Mouse (Mus musculus) hindbrain, embryonic 16.5 days (tissue): ENCODE measurements around the gene Rasd1. TPM values are rescaled to one million over a fixed set of nuclear protein-coding genes. Genes with fewer than 3 reads are reported as not detected.

Experiments used
- ATAC-seq: fragments of 200-750 bp; cut with Nextera tagmentation; 2 replicates; pipeline ENCODE4 v1.8.0; 2017; ENCODE audit warnings: moderate TSS enrichment, moderate library complexity
- H3K27ac ChIP-seq: fragments of 300-500 bp; sonication (generic); 2 replicates; pipeline ENCODE4 v1.5.1; 2014; ENCODE audit warnings: low read depth, mild to moderate bottlenecking, control low read depth, low read length, moderate library complexity
- H3K27me3 ChIP-seq: fragments of 300-500 bp; sonication (generic); replicated peaks from 2 replicates; pipeline ENCODE4 v1.6.1; 2014; ENCODE audit warnings: low read length; ENCODE audit not compliant: control insufficient read depth, insufficient read depth
- H3K36me3 ChIP-seq: fragments of 300-500 bp; sonication (generic); 2 replicates; pipeline ENCODE4 v1.6.1; 2014; ENCODE audit warnings: mild to moderate bottlenecking, low read length, moderate library complexity, mixed read lengths; ENCODE audit not compliant: control insufficient read depth, insufficient read depth
- H3K4me1 ChIP-seq: fragments of 300-500 bp; sonication (generic); 2 replicates; pipeline ENCODE4 v1.6.1; 2014; ENCODE audit warnings: low read depth, low read length; ENCODE audit not compliant: control insufficient read depth, insufficient read depth
- H3K4me2 ChIP-seq: fragments of 300-500 bp; sonication (generic); 2 replicates; pipeline ENCODE4 v1.6.1; 2014; ENCODE audit warnings: mild to moderate bottlenecking, low read length, control low read depth, moderate library complexity
- H3K4me3 ChIP-seq: fragments of 300-500 bp; sonication (generic); 2 replicates; pipeline ENCODE4 v1.5.1; 2014; ENCODE audit warnings: mild to moderate bottlenecking, low read length, control low read depth, moderate library complexity
- H3K9ac ChIP-seq: fragments of 300-500 bp; sonication (generic); 2 replicates; pipeline ENCODE4 v1.6.1; 2014; ENCODE audit warnings: low read depth, mild to moderate bottlenecking, control low read depth, low read length, moderate library complexity
- H3K9me3 ChIP-seq: fragments of 300-500 bp; sonication (generic); 2 replicates; pipeline ENCODE4 v1.6.1; 2014; ENCODE audit warnings: mild to moderate bottlenecking, low read length, moderate library complexity; ENCODE audit not compliant: control insufficient read depth
- WGBS: fragments of 180-500 bp; shearing (Covaris S2); extraction: QIAGEN DNeasy Blood & Tissue Kit; methylation state at CpG from one replicate; pipeline ENCODE4 v1.1.7; 2014; 5-methylcytosine and 5-hydroxymethylcytosine counted together
- polyA plus RNA-seq: library from polyadenylated mRNA; unstranded; fragments of >200 nt; fragmentation: Nextera tagmentation; extraction: Ambion mirVana; gene quantifications from 2 replicates; pipeline ENCODE4 v1.2.1, GENCODE M21; 2015

Rasd1 gene
- 1.4 TPM in 2 replicates for polyA plus RNA-seq

DNA sequence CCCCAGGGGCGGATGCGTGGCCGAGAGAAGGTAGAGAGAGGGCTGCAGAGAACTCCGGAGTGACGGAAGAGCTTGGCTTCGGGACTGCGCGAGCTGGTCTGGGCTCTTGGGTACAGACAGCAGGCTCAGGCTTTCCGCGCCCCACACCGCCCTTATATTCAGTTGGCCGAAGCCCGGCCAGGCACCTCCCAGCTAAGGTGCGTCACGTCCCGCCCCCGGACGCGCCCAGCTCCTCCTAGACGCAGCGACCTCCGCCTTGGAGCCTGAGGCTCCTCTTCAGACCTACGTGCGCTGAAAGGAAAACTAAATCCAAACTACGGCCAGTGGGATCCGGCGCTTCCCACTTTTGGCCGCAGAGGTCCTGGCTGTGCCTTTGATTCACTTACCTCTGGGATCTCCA lies at the start of gene Rasd1:
TSS of gene Rasd1 (minus strand) at position 127 of the 400 bp plus-strand sequence.
- WGBS: under 1% methylated on average over 26 of the region's 28 CpGs
- Histone ChIP-seq H3K27ac (0 out of 2 replicates have a peak within 1 kb of the TSS, but pooled peaks have one; percentile 34), H3K36me3 (peaks cover 7% of the 10 kb centered on the region; the same call in 1 of the 2 replicates), H3K9ac (peak within 1 kb of the TSS; percentile 55), H3K4me1 (peaks cover 22% of the 10 kb centered on the region), H3K4me3 (peak within 1 kb of the TSS; percentile 41), H3K4me2 (peak within 1 kb of the TSS; percentile 83), H3K9me3 (no peaks in the 10 kb centered on the region), H3K27me3 (peaks cover 7% of the 10 kb centered on the region)
- ATAC-seq: peak; percentile 51

DNA sequence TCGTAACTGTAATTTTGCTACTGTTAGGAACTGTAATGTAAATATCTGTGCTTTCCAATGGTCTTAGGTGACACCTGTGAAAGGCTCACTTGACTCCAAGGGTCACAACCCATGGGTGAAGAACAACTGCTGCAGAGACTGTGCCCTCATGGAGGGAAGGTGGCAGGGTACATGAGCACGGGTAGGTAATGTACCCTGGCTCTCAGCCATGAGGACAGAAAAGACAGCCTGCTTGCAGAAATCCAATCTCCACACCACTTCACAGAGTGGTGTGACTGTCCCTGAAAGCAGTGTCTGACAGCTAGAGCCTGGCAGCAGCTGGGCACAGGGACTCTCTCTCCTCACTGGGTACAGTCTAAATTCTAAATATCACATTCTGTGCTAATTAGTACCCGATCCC lies 46.8 kb upstream of the Rasd1 start:
- no peaks in the 10 kb centered on the region for H3K36me3 ChIP-seq
- no peak overlapping the region for H3K27ac ChIP-seq
- ATAC-seq: no peak; the same call in 1 of the 2 replicates
- no peak overlapping the region for H3K9ac ChIP-seq
- peaks cover 8% of the 10 kb centered on the region for H3K4me1 ChIP-seq
- WGBS: 75% methylated on average over 3 of the region's 3 CpGs
- H3K4me3 ChIP-seq: no peak overlapping the region
- H3K27me3 ChIP-seq: no peaks in the 10 kb centered on the region
- no peaks in the 10 kb centered on the region for H3K9me3 ChIP-seq
- no peak overlapping the region for H3K4me2 ChIP-seq

DNA sequence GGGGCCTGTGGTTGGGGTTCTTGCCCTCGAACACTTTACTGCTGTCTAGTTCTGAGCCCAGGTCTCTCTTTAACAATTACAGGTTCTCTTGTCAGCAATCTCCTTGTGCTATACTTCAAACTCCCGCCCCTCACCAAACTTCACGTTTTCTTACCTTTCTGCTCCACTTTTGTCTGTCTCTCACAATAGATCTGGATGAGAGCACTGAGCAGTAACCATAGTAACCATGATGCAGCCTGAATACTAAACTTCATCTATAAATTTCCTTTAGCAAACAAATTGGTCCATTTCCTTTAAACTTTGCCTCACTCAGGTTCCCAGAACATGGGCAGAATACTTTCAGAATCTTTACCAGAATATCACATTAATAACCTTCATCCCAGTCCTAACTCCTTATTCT lies 44.7 kb upstream of the Rasd1 start:
- Histone ChIP-seq H3K36me3 (no peaks in the 10 kb centered on the region), H3K4me1 (peaks cover 8% of the 10 kb centered on the region), H3K9ac (no peak overlapping the region), H3K4me2 (no peak overlapping the region), H3K4me3 (no peak overlapping the region), H3K27ac (no peak overlapping the region), H3K27me3 (no peaks in the 10 kb centered on the region), H3K9me3 (no peaks in the 10 kb centered on the region)
- WGBS: 55% methylated on average over 3 of the region's 3 CpGs
- ATAC-seq: no peak

DNA sequence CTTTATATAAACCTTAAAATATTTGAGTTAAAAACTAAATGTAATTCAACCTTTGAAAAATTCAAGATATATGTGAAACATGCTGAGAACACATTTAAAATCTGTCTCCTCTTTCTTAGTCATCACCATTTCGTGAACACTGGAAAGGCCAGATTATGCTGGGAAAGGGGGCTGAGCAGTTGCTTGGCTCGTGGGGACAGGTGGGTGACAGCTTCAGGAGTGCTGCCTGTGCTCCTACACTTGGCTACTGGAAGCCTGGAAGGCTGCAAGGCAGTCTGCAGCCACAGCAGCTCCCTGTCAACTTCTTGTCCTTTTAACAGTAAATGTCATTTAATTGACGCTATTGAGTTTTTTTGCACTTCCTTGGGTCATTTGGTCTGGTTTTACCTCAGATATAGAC lies 41.1 kb upstream of the Rasd1 start:
- Histone ChIP-seq H3K9ac (no peak overlapping the region), H3K4me1 (peaks cover 8% of the 10 kb centered on the region), H3K9me3 (no peaks in the 10 kb centered on the region), H3K27ac (no peak overlapping the region), H3K4me3 (no peak overlapping the region), H3K4me2 (no peak overlapping the region), H3K27me3 (no peaks in the 10 kb centered on the region), H3K36me3 (no peaks in the 10 kb centered on the region)
- no peak for ATAC-seq
- 77% methylated on average over 3 of the region's 3 CpGs for WGBS

DNA sequence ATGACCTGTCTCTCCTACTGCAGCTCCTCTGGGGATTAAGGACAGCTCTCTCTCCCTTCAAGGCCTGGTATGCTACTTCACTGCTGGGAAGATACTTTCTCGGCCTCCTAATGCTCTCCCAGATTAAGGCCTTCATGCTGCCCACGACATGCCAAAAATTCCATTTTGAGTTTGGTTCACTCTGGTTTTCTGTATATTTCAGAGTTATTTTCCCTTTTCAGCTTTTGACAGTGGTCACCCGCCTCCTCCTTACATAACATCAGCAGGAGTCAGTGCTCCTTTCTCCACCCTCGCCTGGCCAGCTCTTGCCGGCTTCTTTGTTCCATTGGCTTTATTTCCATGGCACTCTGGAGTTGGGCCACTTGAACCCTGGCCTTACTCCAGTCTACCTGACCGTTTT lies 40.0 kb upstream of the Rasd1 start:
- no peak for ATAC-seq
- WGBS: 57% methylated on average over 6 of the region's 6 CpGs
- H3K27me3 ChIP-seq: no peaks in the 10 kb centered on the region
- H3K9ac ChIP-seq: no peak overlapping the region
- H3K27ac ChIP-seq: no peak overlapping the region
- H3K36me3 ChIP-seq: no peaks in the 10 kb centered on the region
- H3K9me3 ChIP-seq: no peaks in the 10 kb centered on the region
- H3K4me2 ChIP-seq: no peak overlapping the region
- no peak overlapping the region for H3K4me3 ChIP-seq
- peaks cover 8% of the 10 kb centered on the region for H3K4me1 ChIP-seq

DNA sequence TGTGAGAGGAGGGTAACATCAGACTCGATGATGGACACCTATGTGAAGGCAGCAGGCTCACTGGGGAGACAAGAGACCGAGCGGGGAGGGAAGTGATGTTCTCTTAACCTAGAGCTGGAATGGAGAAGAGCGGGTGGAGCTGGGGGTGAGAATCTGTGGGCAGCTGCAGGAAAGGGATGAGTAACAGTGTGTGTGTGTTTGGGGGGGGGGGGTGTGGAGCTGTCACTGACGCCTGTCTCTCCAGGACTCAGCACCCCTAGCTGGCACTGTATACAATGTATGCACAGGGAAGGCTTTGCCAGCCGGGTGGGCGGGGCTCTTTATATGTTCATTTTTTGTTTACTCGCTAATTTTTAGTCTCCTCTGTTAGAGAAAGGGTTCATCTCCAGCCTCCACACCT lies 39.1 kb upstream of the Rasd1 start:
- Histone ChIP-seq H3K4me3 (no peak overlapping the region), H3K27me3 (no peaks in the 10 kb centered on the region), H3K4me2 (no peak overlapping the region), H3K9ac (no peak overlapping the region), H3K27ac (no peak overlapping the region), H3K36me3 (no peaks in the 10 kb centered on the region), H3K9me3 (no peaks in the 10 kb centered on the region), H3K4me1 (peaks cover 1% of the 10 kb centered on the region)
- 91% methylated on average over 8 of the region's 8 CpGs for WGBS
- ATAC-seq: no peak

DNA sequence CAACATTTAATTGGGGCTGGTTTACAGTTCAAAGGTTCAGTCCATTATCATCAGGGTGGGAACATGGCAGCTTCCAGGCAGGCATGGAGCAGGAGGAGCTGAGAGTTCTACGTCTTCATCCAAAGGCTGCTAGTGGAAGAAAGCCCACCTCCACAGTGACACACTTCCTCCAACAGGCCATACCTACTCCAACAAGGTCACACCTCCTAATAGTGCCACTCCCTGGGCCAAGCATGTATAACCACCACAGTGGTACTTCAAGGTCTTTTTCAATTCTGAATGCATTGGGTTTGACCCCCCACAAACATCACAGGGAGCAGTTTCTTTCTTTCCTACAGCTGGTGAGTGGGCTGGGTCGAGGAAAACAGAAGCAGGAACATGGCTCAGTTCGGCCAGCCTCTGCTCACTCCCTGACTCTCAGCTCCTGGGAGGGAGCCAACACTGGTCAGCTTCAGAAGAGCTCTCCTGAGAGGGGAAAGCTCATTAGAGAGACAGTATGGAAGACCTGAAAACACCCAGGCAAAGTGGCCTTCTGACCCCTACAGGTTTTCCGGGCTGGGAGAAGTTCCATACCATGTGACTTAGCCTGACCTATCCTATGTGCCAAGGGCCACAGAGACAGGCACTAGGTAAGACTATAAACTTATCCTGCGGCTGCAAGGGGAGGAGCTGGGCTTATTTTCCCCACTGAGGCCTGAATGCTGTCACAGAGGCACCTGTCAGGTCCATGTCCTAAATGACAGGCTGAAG lies 36.7 kb upstream of the Rasd1 start:
- H3K27ac ChIP-seq: no peak overlapping the region
- H3K9ac ChIP-seq: no peak overlapping the region
- H3K36me3 ChIP-seq: no peaks in the 10 kb centered on the region
- H3K27me3 ChIP-seq: no peaks in the 10 kb centered on the region
- H3K4me1 ChIP-seq: no peaks in the 10 kb centered on the region
- ATAC-seq: no peak
- WGBS: 86% methylated on average over 5 of the region's 5 CpGs
- no peaks in the 10 kb centered on the region for H3K9me3 ChIP-seq
- H3K4me2 ChIP-seq: no peak overlapping the region
- no peak overlapping the region for H3K4me3 ChIP-seq

DNA sequence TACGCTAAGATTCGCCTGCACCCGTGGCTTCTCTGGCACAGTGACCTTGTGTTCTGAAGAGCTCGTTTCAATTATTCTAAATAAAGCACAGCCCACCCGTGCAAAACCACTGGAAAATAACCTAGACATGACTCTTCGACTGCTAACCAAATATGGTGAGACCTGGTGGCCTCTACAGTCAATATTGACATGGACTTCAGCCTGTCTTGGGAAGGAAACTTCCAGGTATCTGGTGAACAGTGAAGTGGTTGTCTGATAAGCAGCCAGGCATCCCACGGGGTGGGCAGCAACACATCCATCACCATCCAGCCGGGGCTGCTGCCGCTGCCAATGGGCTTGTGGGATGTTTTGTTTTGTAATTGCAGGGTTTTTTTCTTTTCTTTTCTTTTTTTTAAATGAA lies 29.6 kb upstream of the Rasd1 start:
- Histone ChIP-seq H3K4me1 (no peaks in the 10 kb centered on the region), H3K4me2 (no peak overlapping the region), H3K27me3 (no peaks in the 10 kb centered on the region), H3K9me3 (no peaks in the 10 kb centered on the region), H3K4me3 (no peak overlapping the region), H3K9ac (no peak overlapping the region), H3K27ac (no peak overlapping the region), H3K36me3 (no peaks in the 10 kb centered on the region)
- WGBS: 68% methylated on average over 9 of the region's 9 CpGs
- no peak for ATAC-seq

DNA sequence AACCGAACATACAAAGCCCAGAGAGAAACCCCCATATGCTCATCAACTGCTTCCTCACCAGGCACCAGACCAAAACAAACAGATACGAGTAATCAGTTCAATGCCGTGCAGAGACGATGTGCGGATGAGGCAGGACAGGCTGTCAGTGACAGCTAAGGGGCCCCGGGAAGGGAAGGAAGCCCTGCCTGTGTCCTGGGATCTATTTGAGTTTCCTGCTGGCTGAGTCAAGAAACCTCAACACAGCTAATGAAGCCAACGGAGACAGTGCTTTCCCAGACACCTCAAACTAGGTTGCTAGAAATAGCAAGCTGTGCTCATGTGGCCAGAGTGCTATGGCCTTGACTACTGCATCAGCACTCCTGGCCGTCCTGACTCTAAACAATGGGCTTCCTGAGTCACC lies 26.6 kb upstream of the Rasd1 start:
- no peaks in the 10 kb centered on the region for H3K9me3 ChIP-seq
- H3K36me3 ChIP-seq: no peaks in the 10 kb centered on the region
- no peaks in the 10 kb centered on the region for H3K27me3 ChIP-seq
- no peak overlapping the region for H3K27ac ChIP-seq
- H3K4me2 ChIP-seq: no peak overlapping the region
- no peak overlapping the region for H3K9ac ChIP-seq
- H3K4me3 ChIP-seq: no peak overlapping the region
- no peaks in the 10 kb centered on the region for H3K4me1 ChIP-seq
- WGBS: 79% methylated on average over 8 of the region's 8 CpGs
- no peak for ATAC-seq
